Mouse (Mus musculus): ENCODE measurements around the gene Rpl24.

DNA sequence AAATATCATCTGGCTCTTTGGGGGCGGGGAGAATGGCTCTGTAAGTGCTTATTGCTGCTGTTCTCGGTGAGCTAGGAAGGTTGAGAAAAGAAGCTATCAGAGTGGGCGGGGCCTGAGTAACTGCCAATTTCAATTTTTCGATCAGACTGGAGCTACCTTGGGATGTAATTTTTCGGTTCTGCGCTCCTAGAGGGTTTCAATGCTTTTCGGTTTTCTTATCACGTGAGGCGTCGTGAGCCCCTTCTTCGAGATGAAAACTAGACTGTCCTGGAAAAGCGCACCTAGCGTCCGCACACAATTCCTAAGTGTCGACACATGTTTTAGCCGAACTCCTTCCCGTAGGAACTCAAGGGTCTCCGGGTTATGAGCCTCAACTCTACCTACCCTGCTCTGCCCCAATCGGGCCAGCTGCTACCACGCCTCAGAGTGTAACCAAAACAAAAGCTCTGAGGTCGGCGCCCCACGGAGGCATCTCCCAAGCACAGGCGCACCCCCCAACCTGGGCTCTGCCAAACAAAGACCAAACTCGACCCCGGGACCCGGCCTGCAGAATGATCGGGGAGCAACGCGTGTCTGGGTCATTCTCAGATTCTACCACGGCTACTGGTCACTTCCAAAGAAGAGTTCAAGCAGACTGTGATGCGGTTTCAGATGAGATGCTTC, 32.3 kb upstream of the Rpl24 start:
- no peak for TF ChIP-seq CTCF (conservative IDR thresholded peaks at IDR 0.05; ENCODE audit: low read length)
- no peak for TF ChIP-seq POU5F1 (IDR thresholded peaks at IDR 0.05; ENCODE audit: borderline replicate concordance, low read length)
- TF ChIP-seq NANOG (IDR thresholded peaks at IDR 0.05; ENCODE audit: borderline replicate concordance, low read length) = no peak

Measured in E14TG2a.4 (cell line).